7 mouse cellular contexts compared by ENCODE assay signal in the genomic region with DNA sequence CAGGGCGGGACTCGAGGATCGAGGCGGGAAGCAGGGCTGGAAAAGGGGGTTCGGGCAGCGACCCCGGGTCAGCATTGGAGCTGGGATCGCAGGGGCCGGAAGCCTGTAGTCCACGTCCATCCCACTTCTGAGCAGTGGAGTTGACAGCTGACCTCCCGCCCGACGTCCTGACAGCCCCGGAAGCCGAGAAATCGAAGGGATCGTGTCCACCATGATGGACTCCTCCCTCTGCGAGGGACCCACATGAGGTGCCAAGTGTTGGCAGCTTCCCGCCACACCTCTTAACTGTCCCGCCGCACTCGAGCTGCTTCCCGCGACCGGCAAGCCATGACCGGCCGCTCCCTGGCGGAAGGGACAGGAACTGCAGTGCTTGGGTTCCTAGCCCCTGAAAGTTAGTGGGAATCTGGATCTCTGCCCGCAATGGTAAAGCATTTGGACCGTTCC. TPM values are rescaled to one million over a fixed set of nuclear protein-coding genes. Genes with fewer than 3 reads are reported as not detected.
DNase-seq lines count a peak whose midpoint lies in the region; ATAC-seq and TF ChIP-seq lines count a peak whose summit lies in the region.

No protein-coding gene starts in this region.

- H3K4me3 ChIP-seq in CH12.LX (replicated peaks in 1 of 3; ENCODE audit: low read depth in 2 of 3, low read length in 2 of 3, poor library complexity in 1 of 3): peak overlapping the region; percentile 71 to 79 (median 72)
- H3K4me3 ChIP-seq in intestine, postnatal 0 days (ENCODE audit: low read depth, low read length): peak overlapping the region; percentile 73
- peak overlapping the region; percentile 95 for H3K4me3 ChIP-seq in lung, adult 2 months (replicated peaks; ENCODE audit: extremely low read depth, low read depth, low read length)

- peaks cover 2 to 14% of the 10 kb centered on the region in 2 experiments; a peak in 3 of 4 replicates for H3K4me1 ChIP-seq in CH12.LX (ENCODE audit: control insufficient read depth in 1 of 2, insufficient read depth in 2 of 2)
- H3K4me1 ChIP-seq in intestine, postnatal 0 days (replicated peaks; ENCODE audit: control insufficient read depth, insufficient read depth, low read length): no peaks in the 10 kb centered on the region
- H3K4me1 ChIP-seq in lung, adult 2 months (ENCODE audit: control insufficient read depth, insufficient read depth, low read length): no peaks in the 10 kb centered on the region

- under 1% methylated on average over 30 of the region's 30 CpGs for WGBS in intestine, postnatal 0 days
- under 1% methylated on average over 30 of the region's 30 CpGs for WGBS in lung, adult 2 months

- TF ChIP-seq POLR2A in CH12.LX (IDR thresholded peaks at IDR 0.05; ENCODE audit: low read depth, low read length): peak; percentile 59; the same call in 1 of the 2 replicates
- TF ChIP-seq POLR2A in lung, adult 2 months (IDR thresholded peaks at IDR 0.05; ENCODE audit: borderline replicate concordance, extremely low read depth, low read depth, low read length): peak; percentile 57; the same call in 1 of the 2 replicates

- dilution Hi-C loops in CH12.LX (cut with MboI; ENCODE audit: extremely low pct_ligation_motif_present, extremely low pct_unique_long_range_greater_than_20kb, low sequenced_read_pairs): no loop called here

- H3K27me3 ChIP-seq in CH12.LX (replicated peaks): peaks cover 6% of the 10 kb centered on the region
- H3K27me3 ChIP-seq in intestine, postnatal 0 days (replicated peaks; ENCODE audit: control insufficient read depth, insufficient read depth, low read length): no peaks in the 10 kb centered on the region

- H3K27ac ChIP-seq in CH12.LX (ENCODE audit: insufficient read depth, low read depth): peak overlapping the region; percentile 42; the same call in 1 of the 2 replicates
- H3K27ac ChIP-seq in intestine, postnatal 0 days (ENCODE audit: low read depth, low read length): peak overlapping the region; percentile 97

- peak overlapping the region; percentile 58 for H3K9ac ChIP-seq in CH12.LX (ENCODE audit: insufficient read depth, low read depth)
- peak overlapping the region; percentile 28; the same call in 1 of the 2 replicates for H3K9ac ChIP-seq in intestine, postnatal 0 days (ENCODE audit: low read depth, low read length)

- H3K9me3 ChIP-seq in CH12.LX (replicated peaks; ENCODE audit: low read length): peaks cover 3% of the 10 kb centered on the region
- no peaks in the 10 kb centered on the region for H3K9me3 ChIP-seq in intestine, postnatal 0 days (ENCODE audit: control insufficient read depth)

- peak; percentile 97 for DNase-seq in 416B (ENCODE audit: low read depth)
- peak; percentile 82 for DNase-seq in CH12.LX (ENCODE audit: extremely low read depth)
- peak; percentile 90 to 93 for DNase-seq in cerebellum, postnatal 14 days
- peak; percentile 68 to 74 for DNase-seq in frontal cortex, postnatal 36 days (ENCODE audit: low spot score in 2 of 2)
- DNase-seq in lung, adult 2 months: no peak
- DNase-seq in retina, embryonic 14.5 days (ENCODE audit: low spot score): peak; percentile 91

- peak; percentile 89 for ATAC-seq in intestine, postnatal 0 days

- H3K36me3 ChIP-seq in CH12.LX (replicated peaks in 1 of 2; ENCODE audit: control insufficient read depth in 1 of 2, insufficient read depth in 1 of 2, low read length in 1 of 2): peaks cover 0 to 11% of the 10 kb centered on the region in 2 experiments
- H3K36me3 ChIP-seq in intestine, postnatal 0 days (ENCODE audit: control insufficient read depth, insufficient read depth): no peaks in the 10 kb centered on the region

- TF ChIP-seq EP300 in CH12.LX (IDR thresholded peaks at IDR 0.05; ENCODE audit: low read length): no peak

- TF ChIP-seq RAD21 in CH12.LX (IDR thresholded peaks at IDR 0.05; ENCODE audit: low read depth, low read length): peak; percentile 6; the same call in 1 of the 2 replicates

- in situ Hi-C loops in CH12.LX (cut with MboI; ENCODE audit: low pct_ligation_motif_present, low pct_unique_long_range_greater_than_20kb, low sequenced_read_pairs): loop anchor here (25.0 kb wide), 1 partner anchor 260 kb away; no protein-coding TSS in a partner anchor

- no peaks in the 10 kb centered on the region; the same call in 1 of the 2 replicates for H3K79me2 ChIP-seq in CH12.LX (replicated peaks; ENCODE audit: control insufficient read depth, extremely low read depth, insufficient read depth, poor library complexity, severe bottlenecking)

- peak overlapping the region; percentile 71 for H3K4me2 ChIP-seq in CH12.LX (ENCODE audit: insufficient read depth, low read depth, poor library complexity, severe bottlenecking)
- H3K4me2 ChIP-seq in intestine, postnatal 0 days (replicated peaks; ENCODE audit: low read depth): peak overlapping the region; percentile 72

- TF ChIP-seq CTCF in CH12.LX (conservative IDR thresholded peaks at IDR 0.05 in 1 of 2, IDR thresholded peaks at IDR 0.05 in 1 of 2; ENCODE audit: low read depth in 2 of 2, low read length in 2 of 2): peak; percentile 53 to 63
- TF ChIP-seq CTCF in intestine, postnatal 0 days (IDR thresholded peaks at IDR 0.05; ENCODE audit: low read depth): peak; percentile 97
- peak; percentile 70 for TF ChIP-seq CTCF in lung, adult 2 months (IDR thresholded peaks at IDR 0.05; ENCODE audit: insufficient read depth, low read length)

TF ChIP-seq in CH12.LX, 34 proteins besides CTCF, POLR2A, EP300 and RAD21:
- TF ChIP-seq E2F4 (IDR thresholded peaks at IDR 0.05; ENCODE audit: insufficient replicate concordance, low read depth, low read length) (peak; percentile 71; the same call in 1 of the 2 replicates), BHLHE40 (IDR thresholded peaks at IDR 0.05; ENCODE audit: low read depth, low read length) (no peak), CHD1 (IDR thresholded peaks at IDR 0.05; ENCODE audit: low read depth, low read length) (no peak), ZC3H11A (IDR thresholded peaks at IDR 0.05; ENCODE audit: low read depth, low read length) (no peak), TBP (conservative IDR thresholded peaks at IDR 0.05; ENCODE audit: low read depth, low read length) (0 out of 2 replicates have a peak, but pooled peaks have one; percentile 20), MYC (IDR thresholded peaks at IDR 0.05; ENCODE audit: low read depth, low read length) (peak; percentile 70), MXI1 (IDR thresholded peaks at IDR 0.05; ENCODE audit: low read depth, low read length) (peak; percentile 78), SMC3 (IDR thresholded peaks at IDR 0.05; ENCODE audit: low read depth, low read length) (peak; percentile 33), SIN3A (IDR thresholded peaks at IDR 0.05; ENCODE audit: low read length) (peak; percentile 63; the same call in 1 of the 2 replicates), NELFE (IDR thresholded peaks at IDR 0.05; ENCODE audit: low read depth, low read length) (peak; percentile 35; the same call in 1 of the 2 replicates), POLR2AphosphoS2 (IDR thresholded peaks at IDR 0.05; ENCODE audit: low read depth, low read length) (peak; percentile 52; the same call in 1 of the 2 replicates), MAX (IDR thresholded peaks at IDR 0.05; ENCODE audit: low read length) (peak; percentile 87)

RNA-seq across cellular contexts. Expression of a gene that starts 0.4 kb away (rescaled TPM):
- total RNA-seq in CH12.LX (2012; rRNA removed) (38.5 and 44.9 TPM in 2 replicates), CH12.LX (2014; rRNA removed) (44.2 and 44.9 TPM in 2 replicates)
- 34.6 and 35.0 TPM in 2 replicates for polyA plus RNA-seq in CH12.LX (2012; ENCODE audit: insufficient read length, low read depth)
- polyA plus RNA-seq in intestine, postnatal 0 days (2015; fragmentation: Nextera tagmentation; extraction: Ambion mirVana): 47.9 and 50.4 TPM in 2 replicates
- 28.4 and 32.4 TPM in 2 replicates for polyA plus RNA-seq in lung, adult 2 months (2012; rRNA removed)

RNA-seq across cellular contexts. Expression of a gene that starts 15.7 kb away (rescaled TPM):
- 4.9 and 5.9 TPM in 2 replicates for total RNA-seq in CH12.LX (2012; rRNA removed)
- total RNA-seq in CH12.LX (2014; rRNA removed): 0.98 and 1.3 TPM in 2 replicates
- polyA plus RNA-seq in CH12.LX (2012; ENCODE audit: insufficient read length, low read depth): 12.3 and 14.0 TPM in 2 replicates
- polyA plus RNA-seq in intestine, postnatal 0 days (2015; fragmentation: Nextera tagmentation; extraction: Ambion mirVana): 4.7 and 6.4 TPM in 2 replicates
- polyA plus RNA-seq in lung, adult 2 months (2012; rRNA removed): 37.0 and 45.3 TPM in 2 replicates

RNA-seq across cellular contexts. Expression of a gene that starts 25.8 kb away (rescaled TPM):
- total RNA-seq in CH12.LX (2012; rRNA removed): 0.04 TPM in 1 of 2 replicates, not detected in the other
- total RNA-seq in CH12.LX (2014; rRNA removed): not detected in 2 replicates
- polyA plus RNA-seq in CH12.LX (2012; ENCODE audit: insufficient read length, low read depth): 0.10 and 0.78 TPM in 2 replicates
- polyA plus RNA-seq in intestine, postnatal 0 days (2015; fragmentation: Nextera tagmentation; extraction: Ambion mirVana): 0.35 and 0.42 TPM in 2 replicates
- 0.45 and 0.83 TPM in 2 replicates for polyA plus RNA-seq in lung, adult 2 months (2012; rRNA removed)

RNA-seq across cellular contexts. Expression of a gene that starts 30.4 kb away (rescaled TPM):
- total RNA-seq in CH12.LX (2012; rRNA removed) (not detected in 2 replicates), CH12.LX (2014; rRNA removed) (not detected in 2 replicates)
- polyA plus RNA-seq in CH12.LX (2012; ENCODE audit: insufficient read length, low read depth): not detected in 2 replicates
- not detected in 2 replicates for polyA plus RNA-seq in intestine, postnatal 0 days (2015; fragmentation: Nextera tagmentation; extraction: Ambion mirVana)
- polyA plus RNA-seq in lung, adult 2 months (2012; rRNA removed): not detected in 2 replicates

RNA-seq across cellular contexts. Expression of a gene that starts 30.6 kb away (rescaled TPM):
- total RNA-seq in CH12.LX (2012; rRNA removed) (388 and 480 TPM in 2 replicates), CH12.LX (2014; rRNA removed) (261 and 264 TPM in 2 replicates)
- polyA plus RNA-seq in CH12.LX (2012; ENCODE audit: insufficient read length, low read depth): 312 and 327 TPM in 2 replicates
- polyA plus RNA-seq in intestine, postnatal 0 days (2015; fragmentation: Nextera tagmentation; extraction: Ambion mirVana): 386 and 389 TPM in 2 replicates
- polyA plus RNA-seq in lung, adult 2 months (2012; rRNA removed): 1,063 and 1,258 TPM in 2 replicates
